Mouse (Mus musculus): ENCODE measurements around the gene Epb41l4b. TPM values are rescaled to one million over a fixed set of nuclear protein-coding genes. Genes with fewer than 3 reads are reported as not detected.

Gene Epb41l4b
- polyA plus RNA-seq, 1 experiment from 2014 or later = 2.0 TPM

DNA sequence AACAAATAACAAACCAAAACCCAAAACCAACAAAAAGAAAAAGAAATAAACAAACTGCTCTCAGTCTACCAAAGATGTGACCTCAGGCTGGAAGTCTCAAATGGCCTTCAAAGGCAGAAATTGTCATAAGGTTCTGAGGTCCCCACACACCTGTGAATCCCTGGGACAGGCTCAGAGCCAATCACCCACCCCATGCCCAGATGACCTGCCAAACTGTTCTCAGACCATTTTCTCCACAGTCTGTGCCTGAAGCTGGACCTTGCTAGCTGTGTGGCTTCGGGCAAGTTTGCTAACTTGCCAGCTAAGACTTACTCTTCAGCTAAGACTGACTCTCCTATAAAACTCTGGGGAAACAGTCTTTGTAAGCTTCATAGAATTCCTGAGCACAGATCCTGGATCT is 7.8 kb downstream of the Epb41l4b start:
- WGBS = 90% methylated on average over 1 of the region's 1 CpGs
- Histone ChIP-seq H3K4me1 (ENCODE audit: control insufficient read depth, insufficient read depth, low read length) (no peaks in the 10 kb centered on the region; the same call in 1 of the 2 replicates), H3K27me3 (ENCODE audit: control insufficient read depth, insufficient read depth, low read length) (no peaks in the 10 kb centered on the region), H3K4me3 (ENCODE audit: low read depth, low read length) (no peak overlapping the region), H3K36me3 (replicated peaks; ENCODE audit: control insufficient read depth, insufficient read depth, low read depth, low read length) (no peaks in the 10 kb centered on the region), H3K9ac (replicated peaks; ENCODE audit: low read length) (no peak overlapping the region), H3K27ac (replicated peaks; ENCODE audit: low read depth, low read length) (no peak overlapping the region), H3K9me3 (replicated peaks; ENCODE audit: control insufficient read depth, low read length) (no peaks in the 10 kb centered on the region), H3K4me2 (ENCODE audit: low read depth, low read length) (no peak overlapping the region)
- no peak for ATAC-seq (replicated peaks; ENCODE audit: insufficient number of reproducible peaks, low FRiP score, low TSS enrichment, low read depth)
- DNase-seq (ENCODE audit: low spot score) = no peak

- Histone ChIP-seq H3K4me2 (ENCODE audit: low read depth, low read length) (no peak overlapping the region), H3K36me3 (replicated peaks; ENCODE audit: control insufficient read depth, insufficient read depth, low read depth, low read length) (no peaks in the 10 kb centered on the region), H3K27ac (replicated peaks; ENCODE audit: low read depth, low read length) (no peak overlapping the region), H3K27me3 (ENCODE audit: control insufficient read depth, insufficient read depth, low read length) (no peaks in the 10 kb centered on the region), H3K4me3 (ENCODE audit: low read depth, low read length) (no peak overlapping the region), H3K9me3 (replicated peaks; ENCODE audit: control insufficient read depth, low read length) (no peaks in the 10 kb centered on the region), H3K9ac (replicated peaks; ENCODE audit: low read length) (no peak overlapping the region), H3K4me1 (ENCODE audit: control insufficient read depth, insufficient read depth, low read length) (no peaks in the 10 kb centered on the region)
- 50% methylated on average over 4 of the region's 4 CpGs for WGBS
- DNase-seq (ENCODE audit: low spot score) (no peak), ATAC-seq (replicated peaks; ENCODE audit: insufficient number of reproducible peaks, low FRiP score, low TSS enrichment, low read depth) (no peak)
These were observed 8.7 kb downstream of the Epb41l4b start for GRCm38 (mm10) chr4:57134554-57134953.

DNA sequence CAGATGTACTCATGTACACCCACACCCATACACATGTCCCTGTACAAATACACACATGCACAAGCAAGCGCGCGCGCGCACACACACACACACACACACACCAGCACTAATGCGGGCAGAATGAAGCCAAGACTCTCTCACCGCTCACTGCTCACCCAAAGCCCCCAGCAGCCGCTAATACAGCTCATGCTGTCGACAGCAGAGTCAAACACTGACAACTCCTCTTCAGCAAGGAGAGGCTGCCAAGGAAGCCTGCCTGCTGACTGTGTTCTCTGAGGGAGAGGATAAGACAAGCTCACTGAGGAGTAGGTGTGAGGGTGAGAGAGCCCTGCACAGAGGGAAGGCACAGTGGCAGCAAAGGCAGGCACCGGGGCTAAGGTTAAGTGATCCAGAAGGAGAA is 11.4 kb downstream of the Epb41l4b start:
- no peak overlapping the region for H3K4me3 ChIP-seq (ENCODE audit: low read depth, low read length)
- H3K9ac ChIP-seq (replicated peaks; ENCODE audit: low read length) = no peak overlapping the region
- 88% methylated on average over 10 of the region's 10 CpGs for WGBS
- no peaks in the 10 kb centered on the region for H3K27me3 ChIP-seq (ENCODE audit: control insufficient read depth, insufficient read depth, low read length)
- DNase-seq (ENCODE audit: low spot score) (no peak), ATAC-seq (replicated peaks; ENCODE audit: insufficient number of reproducible peaks, low FRiP score, low TSS enrichment, low read depth) (no peak)
- H3K4me1 ChIP-seq (ENCODE audit: control insufficient read depth, insufficient read depth, low read length) = no peaks in the 10 kb centered on the region
- no peaks in the 10 kb centered on the region for H3K36me3 ChIP-seq (replicated peaks; ENCODE audit: control insufficient read depth, insufficient read depth, low read depth, low read length)
- H3K27ac ChIP-seq (replicated peaks; ENCODE audit: low read depth, low read length) = no peak overlapping the region
- H3K4me2 ChIP-seq (ENCODE audit: low read depth, low read length) = no peak overlapping the region
- no peaks in the 10 kb centered on the region for H3K9me3 ChIP-seq (replicated peaks; ENCODE audit: control insufficient read depth, low read length)

GRCm38 (mm10) chr4:57129718-57130515 is 13.3 kb downstream of the Epb41l4b start:
- Histone ChIP-seq H3K4me3 (ENCODE audit: low read depth, low read length) (no peak overlapping the region), H3K27ac (replicated peaks; ENCODE audit: low read depth, low read length) (no peak overlapping the region), H3K36me3 (replicated peaks; ENCODE audit: control insufficient read depth, insufficient read depth, low read depth, low read length) (no peaks in the 10 kb centered on the region), H3K9me3 (replicated peaks; ENCODE audit: control insufficient read depth, low read length) (no peaks in the 10 kb centered on the region), H3K27me3 (ENCODE audit: control insufficient read depth, insufficient read depth, low read length) (no peaks in the 10 kb centered on the region), H3K4me2 (ENCODE audit: low read depth, low read length) (no peak overlapping the region), H3K9ac (replicated peaks; ENCODE audit: low read length) (no peak overlapping the region), H3K4me1 (ENCODE audit: control insufficient read depth, insufficient read depth, low read length) (no peaks in the 10 kb centered on the region)
- no peak for ATAC-seq (replicated peaks; ENCODE audit: insufficient number of reproducible peaks, low FRiP score, low TSS enrichment, low read depth)
- 76% methylated on average over 11 of the region's 11 CpGs for WGBS
- no peak for DNase-seq (ENCODE audit: low spot score)

- WGBS = 48% methylated on average over 11 of the region's 11 CpGs
- Histone ChIP-seq H3K9ac (replicated peaks; ENCODE audit: low read length) (no peak overlapping the region), H3K4me2 (ENCODE audit: low read depth, low read length) (no peak overlapping the region), H3K36me3 (replicated peaks; ENCODE audit: control insufficient read depth, insufficient read depth, low read depth, low read length) (no peaks in the 10 kb centered on the region), H3K27ac (replicated peaks; ENCODE audit: low read depth, low read length) (no peak overlapping the region), H3K4me1 (ENCODE audit: control insufficient read depth, insufficient read depth, low read length) (no peaks in the 10 kb centered on the region), H3K27me3 (ENCODE audit: control insufficient read depth, insufficient read depth, low read length) (no peaks in the 10 kb centered on the region), H3K9me3 (replicated peaks; ENCODE audit: control insufficient read depth, low read length) (no peaks in the 10 kb centered on the region), H3K4me3 (ENCODE audit: low read depth, low read length) (no peak overlapping the region)
- no peak for DNase-seq (ENCODE audit: low spot score)
- no peak for ATAC-seq (replicated peaks; ENCODE audit: insufficient number of reproducible peaks, low FRiP score, low TSS enrichment, low read depth)
These were observed 20.2 kb downstream of the Epb41l4b start for GRCm38 (mm10) chr4:57123003-57123402.

GRCm38 (mm10) chr4:57122166-57122565 is 21.1 kb downstream of the Epb41l4b start:
- no peak overlapping the region for H3K4me2 ChIP-seq (ENCODE audit: low read depth, low read length)
- 86% methylated on average over 3 of the region's 3 CpGs for WGBS
- no peak for ATAC-seq (replicated peaks; ENCODE audit: insufficient number of reproducible peaks, low FRiP score, low TSS enrichment, low read depth)
- H3K4me1 ChIP-seq (ENCODE audit: control insufficient read depth, insufficient read depth, low read length) = no peaks in the 10 kb centered on the region
- H3K9me3 ChIP-seq (replicated peaks; ENCODE audit: control insufficient read depth, low read length) = no peaks in the 10 kb centered on the region
- H3K27ac ChIP-seq (replicated peaks; ENCODE audit: low read depth, low read length) = no peak overlapping the region
- no peak overlapping the region for H3K9ac ChIP-seq (replicated peaks; ENCODE audit: low read length)
- no peak overlapping the region for H3K4me3 ChIP-seq (ENCODE audit: low read depth, low read length)
- H3K27me3 ChIP-seq (ENCODE audit: control insufficient read depth, insufficient read depth, low read length) = no peaks in the 10 kb centered on the region
- H3K36me3 ChIP-seq (replicated peaks; ENCODE audit: control insufficient read depth, insufficient read depth, low read depth, low read length) = no peaks in the 10 kb centered on the region
- DNase-seq (ENCODE audit: low spot score) = no peak

- no peaks in the 10 kb centered on the region for H3K9me3 ChIP-seq (replicated peaks; ENCODE audit: control insufficient read depth, low read length)
- no peak for ATAC-seq (replicated peaks; ENCODE audit: insufficient number of reproducible peaks, low FRiP score, low TSS enrichment, low read depth)
- 37% methylated on average over 2 of the region's 2 CpGs for WGBS
- H3K4me1 ChIP-seq (ENCODE audit: control insufficient read depth, insufficient read depth, low read length) = no peaks in the 10 kb centered on the region
- H3K4me3 ChIP-seq (ENCODE audit: low read depth, low read length) = no peak overlapping the region
- H3K27ac ChIP-seq (replicated peaks; ENCODE audit: low read depth, low read length) = no peak overlapping the region
- peak; percentile 54 for DNase-seq (ENCODE audit: low spot score)
- no peaks in the 10 kb centered on the region for H3K36me3 ChIP-seq (replicated peaks; ENCODE audit: control insufficient read depth, insufficient read depth, low read depth, low read length)
- H3K4me2 ChIP-seq (ENCODE audit: low read depth, low read length) = no peak overlapping the region
- no peak overlapping the region for H3K9ac ChIP-seq (replicated peaks; ENCODE audit: low read length)
- H3K27me3 ChIP-seq (ENCODE audit: control insufficient read depth, insufficient read depth, low read length) = no peaks in the 10 kb centered on the region
These were observed 22.7 kb downstream of the Epb41l4b start for GRCm38 (mm10) chr4:57120563-57120962.

DNA sequence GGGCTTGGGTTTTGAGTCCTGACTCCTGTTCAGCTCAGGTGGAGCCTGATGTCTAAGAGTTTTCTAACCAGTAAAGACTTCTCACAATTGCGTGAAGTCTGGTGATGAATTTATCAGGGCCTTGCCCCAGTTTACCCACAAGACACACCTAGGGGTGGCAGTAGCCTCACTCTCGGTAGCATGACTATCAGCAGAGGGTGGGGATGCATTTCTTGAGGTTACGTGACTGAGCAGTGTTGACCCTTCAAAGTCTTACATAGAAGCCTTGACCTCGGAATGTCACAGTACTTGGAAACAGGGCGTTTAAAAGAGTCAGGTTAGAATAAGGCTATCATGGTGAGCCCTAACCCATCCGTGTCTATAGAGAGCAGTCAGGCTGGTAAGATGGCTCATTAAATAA is 23.3 kb downstream of the Epb41l4b start:
- 85% methylated on average over 6 of the region's 6 CpGs for WGBS
- no peaks in the 10 kb centered on the region for H3K9me3 ChIP-seq (replicated peaks; ENCODE audit: control insufficient read depth, low read length)
- DNase-seq (ENCODE audit: low spot score) (no peak), ATAC-seq (replicated peaks; ENCODE audit: insufficient number of reproducible peaks, low FRiP score, low TSS enrichment, low read depth) (no peak)
- no peaks in the 10 kb centered on the region for H3K36me3 ChIP-seq (replicated peaks; ENCODE audit: control insufficient read depth, insufficient read depth, low read depth, low read length)
- no peaks in the 10 kb centered on the region for H3K27me3 ChIP-seq (ENCODE audit: control insufficient read depth, insufficient read depth, low read length)
- H3K4me2 ChIP-seq (ENCODE audit: low read depth, low read length) = no peak overlapping the region
- H3K27ac ChIP-seq (replicated peaks; ENCODE audit: low read depth, low read length) = no peak overlapping the region
- no peak overlapping the region for H3K9ac ChIP-seq (replicated peaks; ENCODE audit: low read length)
- H3K4me1 ChIP-seq (ENCODE audit: control insufficient read depth, insufficient read depth, low read length) = no peaks in the 10 kb centered on the region; the same call in 1 of the 2 replicates
- no peak overlapping the region for H3K4me3 ChIP-seq (ENCODE audit: low read depth, low read length)

All from embryonic facial prominence, embryonic 11.5 days (tissue).